Mouse (Mus musculus): ENCODE results near the gene Rad17.

GRCm38 (mm10) chr13:100582144-100582543, 68.7 kb downstream of the Rad17 start:
- TF ChIP-seq POLR2A (IDR thresholded peaks at IDR 0.05; ENCODE audit: low read depth, low read length) (no peak), CTCF (IDR thresholded peaks at IDR 0.05; ENCODE audit: extremely low read depth, insufficient read length, insufficient replicate concordance, low read depth, low read length) (no peak)
